Comparison of ENCODE assay signal across 8 mouse cellular contexts in genomic region chr5:113553402-113553897, GRCm38 (mm10).
DNase-seq lines count a peak whose midpoint lies in the region; ATAC-seq and TF ChIP-seq lines count a peak whose summit lies in the region.

No protein-coding gene starts in this region.

- intact Hi-C loops in left cerebral cortex, postnatal 36 days (cut with DNase I): no loop called here

- ATAC-seq in heart, postnatal 0 days (ENCODE audit: insufficient read depth, low read depth): 0 out of 2 replicates have a peak, but pooled peaks have one; percentile 30
- ATAC-seq in limb, embryonic 13.5 days (ENCODE audit: low FRiP score, low read depth): peak; percentile 69; the same call in 1 of the 2 replicates

- no peak overlapping the region for H3K27ac ChIP-seq in heart, postnatal 0 days (ENCODE audit: low read depth)
- no peak overlapping the region for H3K27ac ChIP-seq in limb, embryonic 13.5 days

- no peaks in the 10 kb centered on the region for H3K36me3 ChIP-seq in heart, postnatal 0 days (replicated peaks; ENCODE audit: control insufficient read depth, insufficient read depth, low read length)
- H3K36me3 ChIP-seq in limb, embryonic 13.5 days: no peaks in the 10 kb centered on the region

- H3K4me2 ChIP-seq in heart, postnatal 0 days (ENCODE audit: low read depth, low read length): no peak overlapping the region
- H3K4me2 ChIP-seq in limb, embryonic 13.5 days (replicated peaks): no peak overlapping the region

- no peak for DNase-seq in heart, postnatal 0 days (ENCODE audit: low spot score)
- DNase-seq in heart, adult 9 months (ENCODE audit: low spot score in 2 of 2): no peak
- peak; percentile 42 for DNase-seq in ES-CJ7 (ENCODE audit: low read depth, low spot score)
- DNase-seq in embryo, embryonic 10.5 days (ENCODE audit: low spot score): peak; percentile 84
- DNase-seq in layer of hippocampus, adult 18-20 months (ENCODE audit: low spot score in 2 of 2): no peak
- DNase-seq in left cerebral cortex, postnatal 36 days (ENCODE audit: low spot score in 2 of 2): no peak
- no peak for DNase-seq in spleen, adult 12 weeks (ENCODE audit: low spot score)

- no peak overlapping the region for H3K4me3 ChIP-seq in heart, postnatal 0 days (ENCODE audit: low read depth, low read length)
- H3K4me3 ChIP-seq in limb, embryonic 13.5 days: no peak overlapping the region

- WGBS in heart, postnatal 0 days: 7% methylated on average over 9 of the region's 9 CpGs
- WGBS in limb, embryonic 13.5 days: 11% methylated on average over 9 of the region's 9 CpGs

- no peak for TF ChIP-seq EP300 in heart, postnatal 0 days (IDR thresholded peaks at IDR 0.05; ENCODE audit: low read depth)

- no peak for TF ChIP-seq CTCF in heart, postnatal 0 days (IDR thresholded peaks at IDR 0.05; ENCODE audit: low read depth)

- no peaks in the 10 kb centered on the region for H3K4me1 ChIP-seq in heart, postnatal 0 days (ENCODE audit: control insufficient read depth, insufficient read depth)
- peaks cover 44% of the 10 kb centered on the region for H3K4me1 ChIP-seq in limb, embryonic 13.5 days

- peaks cover 34% of the 10 kb centered on the region; the same call in 1 of the 2 replicates for H3K27me3 ChIP-seq in heart, postnatal 0 days (ENCODE audit: control insufficient read depth, insufficient read depth, low read length)
- peaks cover 50% of the 10 kb centered on the region for H3K27me3 ChIP-seq in limb, embryonic 13.5 days

- no peak overlapping the region for H3K9ac ChIP-seq in heart, postnatal 0 days (replicated peaks; ENCODE audit: low read depth, low read length)
- H3K9ac ChIP-seq in limb, embryonic 13.5 days: no peak overlapping the region

- H3K9me3 ChIP-seq in heart, postnatal 0 days (replicated peaks; ENCODE audit: control insufficient read depth, low read length): no peaks in the 10 kb centered on the region
- no peaks in the 10 kb centered on the region for H3K9me3 ChIP-seq in limb, embryonic 13.5 days

Comparison
In these comparisons a context has a peak if more than half of its experiments do, and no peak if none do; other contexts are left out.
1. DNase-seq: peak in ES-CJ7 (single experiment) and embryo, embryonic 10.5 days (single experiment); none in heart, postnatal 0 days (single experiment), heart, adult 9 months (0 of 2), layer of hippocampus, adult 18-20 months (0 of 2), left cerebral cortex, postnatal 36 days (0 of 2) and spleen, adult 12 weeks (single experiment).